Mouse (Mus musculus): ENCODE measurements around the gene Ube2d3.
"Not testable (repeated sequence)": the region's sequence is repeated elsewhere in the genome, so short reads cannot be mapped to it uniquely, and the experiment has no call there.

The Ube2d3 gene

GRCm38 (mm10) chr3:135491102-135491501 lies 53.2 kb downstream of the Ube2d3 start:
- in situ Hi-C loops (cut with MboI): no loop called here

GRCm38 (mm10) chr3:135493320-135493719 lies 55.4 kb downstream of the Ube2d3 start:
- in situ Hi-C loops (cut with MboI): not testable (repeated sequence)

GRCm38 (mm10) chr3:135497956-135498355 lies 60.0 kb downstream of the Ube2d3 start:
- in situ Hi-C loops (cut with MboI): not testable (repeated sequence)

- in situ Hi-C loops (cut with MboI): no loop called here
Observed at GRCm38 (mm10) chr3:135498891-135499290, 60.9 kb downstream of the Ube2d3 start.

- in situ Hi-C loops (cut with MboI): no loop called here
Observed at GRCm38 (mm10) chr3:135503160-135503559, 65.2 kb downstream of the Ube2d3 start.

GRCm38 (mm10) chr3:135505369-135505909 lies 67.5 kb downstream of the Ube2d3 start:
- in situ Hi-C loops (cut with MboI): no loop called here

GRCm38 (mm10) chr3:135505916-135506482 lies 68.0 kb downstream of the Ube2d3 start:
- in situ Hi-C loops (cut with MboI): no loop called here

GRCm38 (mm10) chr3:135507506-135507905 lies 69.6 kb downstream of the Ube2d3 start:
- in situ Hi-C loops (cut with MboI): no loop called here

GRCm38 (mm10) chr3:135508191-135508590 lies 70.2 kb downstream of the Ube2d3 start:
- in situ Hi-C loops (cut with MboI): no loop called here

- in situ Hi-C loops (cut with MboI): no loop called here
Observed at GRCm38 (mm10) chr3:135510372-135510771, 72.4 kb downstream of the Ube2d3 start.

- in situ Hi-C loops (cut with MboI): no loop called here
Observed at GRCm38 (mm10) chr3:135511683-135512082, 73.7 kb downstream of the Ube2d3 start.

GRCm38 (mm10) chr3:135513270-135513669 lies 75.3 kb downstream of the Ube2d3 start:
- in situ Hi-C loops (cut with MboI): no loop called here

- in situ Hi-C loops (cut with MboI): no loop called here
Observed at GRCm38 (mm10) chr3:135513800-135514425, 76.0 kb downstream of the Ube2d3 start.

GRCm38 (mm10) chr3:135515246-135515645 lies 77.3 kb downstream of the Ube2d3 start:
- in situ Hi-C loops (cut with MboI): no loop called here

- in situ Hi-C loops (cut with MboI): no loop called here
Observed at GRCm38 (mm10) chr3:135516891-135517290, 78.9 kb downstream of the Ube2d3 start.

All from mature B cell (primary cell).